Mouse (Mus musculus) embryonic facial prominence, embryonic 10.5 days (tissue): ENCODE data around the gene Kif6. TPM values are rescaled to one million over a fixed set of nuclear protein-coding genes. Genes with fewer than 3 reads are reported as not detected.

ENCODE experiments used
- DNase-seq: peaks from one replicate; pipeline ENCODE4 v3.0.0-alpha.2; 2017; ENCODE audit warnings: low spot score
- H3K27ac ChIP-seq: fragments of 300-500 bp; sonication (generic); replicated peaks from 2 replicates; pipeline ENCODE4 v1.5.1; 2016; ENCODE audit warnings: mild to moderate bottlenecking
- H3K27me3 ChIP-seq: fragments of 300-500 bp; sonication (generic); replicated peaks from 2 replicates; pipeline ENCODE4 v1.6.1; 2016; ENCODE audit warnings: low read depth, mild to moderate bottlenecking; ENCODE audit not compliant: poor library complexity, severe bottlenecking
- H3K36me3 ChIP-seq: fragments of 300-500 bp; sonication (generic); replicated peaks from 2 replicates; pipeline ENCODE4 v1.6.1; 2016; ENCODE audit warnings: mild to moderate bottlenecking, moderate library complexity
- H3K4me1 ChIP-seq: fragments of 300-500 bp; sonication (generic); 2 replicates; pipeline ENCODE4 v1.6.1; 2016
- H3K4me3 ChIP-seq: fragments of 300-500 bp; sonication (generic); 2 replicates; pipeline ENCODE4 v1.5.1; 2016; ENCODE audit warnings: mild to moderate bottlenecking, moderate library complexity
- H3K9me3 ChIP-seq: fragments of 300-500 bp; sonication (generic); 2 replicates; pipeline ENCODE4 v1.6.1; 2016; ENCODE audit warnings: mild to moderate bottlenecking
- WGBS: fragments of 180-500 bp; shearing (Covaris S2); methylation state at CpG from one replicate; pipeline ENCODE4 v1.1.7; 2016; 5-methylcytosine and 5-hydroxymethylcytosine counted together
- polyA plus RNA-seq: library from polyadenylated mRNA; unstranded; fragments of >200 nt; fragmentation: Nextera tagmentation; extraction: Ambion mirVana; gene quantifications from 2 replicates; pipeline ENCODE4 v1.2.1, GENCODE M21; 2016

Kif6 gene
- polyA plus RNA-seq, 1 experiment from 2014 or later: 3.5 TPM

DNA sequence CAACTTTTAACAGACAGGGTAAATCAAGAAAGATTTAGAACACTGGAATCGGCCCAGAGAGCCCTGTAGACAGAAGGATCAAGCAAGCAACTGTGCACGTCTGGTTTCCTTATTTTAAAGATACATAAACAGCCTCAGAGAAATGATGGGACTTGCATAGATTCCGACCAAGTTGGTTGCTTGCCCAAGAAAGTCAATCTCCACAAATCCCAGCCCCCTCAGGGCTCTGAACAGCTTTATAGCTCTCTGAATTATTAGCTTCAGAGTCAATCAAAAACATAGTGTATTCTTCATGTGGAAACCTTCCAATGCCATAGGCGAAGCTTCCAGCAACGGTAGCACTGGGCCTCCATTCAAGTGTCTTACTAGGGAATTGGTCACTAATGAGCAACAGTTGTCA, 127.0 kb downstream of the Kif6 start:
- Histone ChIP-seq H3K9me3 (0 out of 2 replicates have a peak, but pooled peaks cover 3% of the 10 kb centered on the region), H3K4me1 (peaks cover 7% of the 10 kb centered on the region), H3K27ac (no peak overlapping the region), H3K27me3 (no peaks in the 10 kb centered on the region), H3K4me3 (no peak overlapping the region), H3K36me3 (no peaks in the 10 kb centered on the region)
- 79% methylated on average over 5 of the region's 5 CpGs for WGBS
- no peak for DNase-seq

DNA sequence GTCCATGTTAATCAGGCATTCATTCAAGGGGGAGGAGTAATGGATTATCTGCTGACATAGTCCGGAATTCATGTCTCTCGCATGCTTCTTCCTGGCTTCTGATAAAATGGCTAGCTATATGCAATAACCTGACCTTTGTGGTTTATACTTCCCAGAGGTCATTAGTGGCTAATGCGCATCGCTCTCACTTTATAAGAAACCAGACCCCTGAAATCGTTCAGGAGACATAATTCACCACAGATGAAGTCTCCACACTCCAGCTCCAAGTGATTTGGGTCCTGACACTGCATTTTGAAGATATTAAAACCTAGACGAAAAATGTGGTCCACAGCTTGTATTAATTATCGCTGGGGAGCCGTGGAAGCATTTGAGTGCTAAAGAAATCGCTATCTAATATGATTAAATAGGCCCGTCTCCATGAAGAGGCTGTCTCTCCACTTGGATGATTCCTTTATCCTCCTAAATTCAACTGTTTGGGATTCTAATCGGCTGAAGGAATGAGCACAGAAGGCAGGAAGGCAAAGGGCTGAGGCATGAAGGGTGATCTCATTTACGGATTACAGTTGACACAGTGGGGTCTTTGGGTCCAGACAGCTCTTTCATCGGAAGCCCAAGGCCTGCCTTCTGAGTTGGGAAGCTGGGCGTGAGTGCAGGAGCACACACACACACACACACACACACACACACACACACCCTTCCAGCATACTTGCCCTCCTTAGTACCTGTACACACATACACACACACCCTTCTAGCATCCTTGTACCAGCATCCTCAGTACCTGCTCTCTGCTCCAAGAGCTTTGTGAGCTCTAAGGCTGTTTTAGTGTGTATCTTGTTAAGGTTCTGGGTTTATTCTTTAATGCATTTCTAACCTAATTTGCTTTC, 128.9 kb downstream of the Kif6 start:
- no peak for DNase-seq
- no peak overlapping the region for H3K4me3 ChIP-seq
- 60% methylated on average over 14 of the region's 14 CpGs for WGBS
- H3K9me3 ChIP-seq: 0 out of 2 replicates have a peak, but pooled peaks cover 6% of the 10 kb centered on the region
- H3K27me3 ChIP-seq: no peaks in the 10 kb centered on the region
- 0 out of 2 replicates have a peak overlapping the region, but pooled peaks have one; percentile 19 for H3K27ac ChIP-seq
- no peaks in the 10 kb centered on the region for H3K36me3 ChIP-seq
- H3K4me1 ChIP-seq: peaks cover 7% of the 10 kb centered on the region

DNA sequence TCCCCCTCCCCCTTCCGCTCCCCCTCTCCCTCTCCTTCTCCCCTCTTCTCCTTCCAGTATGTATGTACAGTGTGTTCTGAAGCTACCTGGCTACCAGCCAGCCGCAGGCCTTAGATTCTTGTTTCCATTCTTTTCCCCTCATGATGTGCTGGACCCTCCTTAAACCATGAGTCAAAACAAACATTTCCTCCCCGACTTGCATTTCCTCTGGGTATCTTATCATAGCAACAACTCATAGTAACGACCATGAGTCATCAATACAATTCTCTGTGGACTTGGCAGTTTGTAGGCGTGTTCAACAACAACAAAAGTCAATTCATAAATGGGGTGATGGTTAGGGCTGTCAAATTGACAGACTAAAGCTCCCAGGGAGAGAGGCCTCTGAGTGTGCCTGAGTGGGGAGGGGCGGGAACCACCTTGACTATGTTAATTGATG, 136.0 kb downstream of the Kif6 start:
- Histone ChIP-seq H3K36me3 (no peaks in the 10 kb centered on the region), H3K9me3 (0 out of 2 replicates have a peak, but pooled peaks cover 6% of the 10 kb centered on the region), H3K4me3 (no peak overlapping the region), H3K27me3 (no peaks in the 10 kb centered on the region), H3K4me1 (no peaks in the 10 kb centered on the region), H3K27ac (no peak overlapping the region)
- DNase-seq: no peak
- WGBS: 78% methylated on average over 6 of the region's 6 CpGs

DNA sequence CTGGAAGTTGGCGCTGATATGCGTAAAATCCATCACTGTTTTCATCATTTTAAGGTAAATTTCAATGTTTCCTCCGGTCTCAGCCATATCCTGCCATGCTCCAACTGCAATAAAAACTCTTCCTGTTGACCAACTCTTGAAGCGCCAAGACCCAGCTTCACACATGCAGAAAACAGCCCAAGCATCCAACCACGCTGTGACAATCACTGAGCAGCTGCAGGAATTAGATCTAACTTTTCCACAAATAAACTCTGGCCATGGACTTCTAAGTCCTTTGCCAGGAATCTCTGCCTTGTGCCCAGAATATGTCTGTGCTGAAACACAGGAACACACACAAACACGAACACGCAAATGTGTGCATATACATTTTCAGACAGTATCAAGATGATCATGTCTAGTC, 138.9 kb downstream of the Kif6 start:
- Histone ChIP-seq H3K27ac (no peak overlapping the region), H3K4me1 (no peaks in the 10 kb centered on the region), H3K4me3 (no peak overlapping the region), H3K36me3 (no peaks in the 10 kb centered on the region), H3K9me3 (no peaks in the 10 kb centered on the region), H3K27me3 (no peaks in the 10 kb centered on the region)
- 96% methylated on average over 7 of the region's 7 CpGs for WGBS
- no peak for DNase-seq

DNA sequence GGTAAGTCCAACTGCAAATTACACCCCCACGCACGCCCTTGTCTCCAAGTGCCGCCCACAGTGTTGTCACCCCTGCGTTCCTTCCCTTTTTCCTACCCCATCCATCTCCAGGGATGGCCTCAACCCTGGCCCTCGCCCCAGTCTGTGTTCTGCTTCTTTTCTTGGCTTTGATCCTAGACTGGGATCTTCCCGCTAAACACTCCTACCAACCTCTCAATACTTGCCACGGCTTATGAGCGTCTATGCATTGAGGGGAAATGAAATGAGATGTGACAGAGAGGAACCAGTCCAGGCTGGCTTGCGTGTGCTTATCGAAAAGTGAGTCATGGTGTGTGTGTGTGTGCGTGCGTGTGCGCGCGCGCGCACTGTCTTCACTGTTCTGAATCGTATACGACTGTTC, 141.9 kb downstream of the Kif6 start:
- no peak overlapping the region for H3K27ac ChIP-seq
- H3K9me3 ChIP-seq: no peaks in the 10 kb centered on the region
- no peaks in the 10 kb centered on the region for H3K27me3 ChIP-seq
- DNase-seq: no peak
- no peaks in the 10 kb centered on the region for H3K4me1 ChIP-seq
- H3K4me3 ChIP-seq: no peak overlapping the region
- H3K36me3 ChIP-seq: no peaks in the 10 kb centered on the region
- WGBS: 94% methylated on average over 19 of the region's 19 CpGs

DNA sequence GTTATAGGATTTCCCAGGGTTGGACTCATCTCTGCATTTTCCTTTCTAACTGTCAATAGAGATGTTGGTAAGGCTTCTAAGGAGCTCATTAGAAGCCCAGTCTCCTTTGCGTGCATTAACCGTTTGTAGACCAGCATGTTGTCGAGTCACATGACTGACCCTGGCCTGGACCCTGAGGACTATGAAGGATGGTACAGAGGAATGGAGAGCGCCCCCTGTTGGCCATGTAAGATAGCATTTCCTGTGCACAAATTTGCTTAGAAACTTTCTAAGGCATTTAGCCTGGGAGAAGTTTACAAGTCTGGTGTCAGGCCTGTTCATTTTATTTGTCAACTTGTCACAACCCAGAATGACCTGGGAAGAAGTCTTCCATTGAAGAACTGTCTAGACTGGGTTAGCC, 144.1 kb downstream of the Kif6 start:
- 75% methylated on average over 4 of the region's 4 CpGs for WGBS
- no peaks in the 10 kb centered on the region for H3K36me3 ChIP-seq
- H3K4me1 ChIP-seq: no peaks in the 10 kb centered on the region

DNA sequence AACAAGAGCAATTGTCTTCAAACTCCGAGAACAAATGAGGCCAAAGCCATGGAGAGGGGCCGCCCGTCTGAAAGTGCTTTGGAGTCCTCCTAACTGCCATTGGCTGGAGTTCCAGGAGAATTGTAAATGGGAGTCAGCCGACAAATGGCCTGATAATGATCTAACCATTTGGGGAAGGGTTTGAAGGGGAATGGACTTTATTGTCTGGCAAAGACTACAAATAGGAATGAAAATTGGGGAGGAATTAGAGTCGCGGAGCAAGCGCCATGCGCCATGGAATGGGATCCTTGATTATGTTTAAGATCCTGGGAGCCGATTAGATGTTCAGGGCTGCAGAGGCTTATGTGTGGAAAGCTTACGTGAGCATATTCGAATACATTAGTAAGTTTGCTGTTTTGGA, 146.3 kb downstream of the Kif6 start:
- WGBS: 80% methylated on average over 11 of the region's 11 CpGs
- no peak for DNase-seq
- Histone ChIP-seq H3K4me3 (no peak overlapping the region), H3K4me1 (no peaks in the 10 kb centered on the region), H3K36me3 (no peaks in the 10 kb centered on the region), H3K27ac (no peak overlapping the region), H3K27me3 (no peaks in the 10 kb centered on the region), H3K9me3 (no peaks in the 10 kb centered on the region)

More for the DNA sequence above, 144.1 kb downstream of the Kif6 start:
- Histone ChIP-seq H3K4me3 (no peak overlapping the region), H3K27me3 (no peaks in the 10 kb centered on the region), H3K9me3 (no peaks in the 10 kb centered on the region), H3K27ac (no peak overlapping the region)
- no peak for DNase-seq

DNA sequence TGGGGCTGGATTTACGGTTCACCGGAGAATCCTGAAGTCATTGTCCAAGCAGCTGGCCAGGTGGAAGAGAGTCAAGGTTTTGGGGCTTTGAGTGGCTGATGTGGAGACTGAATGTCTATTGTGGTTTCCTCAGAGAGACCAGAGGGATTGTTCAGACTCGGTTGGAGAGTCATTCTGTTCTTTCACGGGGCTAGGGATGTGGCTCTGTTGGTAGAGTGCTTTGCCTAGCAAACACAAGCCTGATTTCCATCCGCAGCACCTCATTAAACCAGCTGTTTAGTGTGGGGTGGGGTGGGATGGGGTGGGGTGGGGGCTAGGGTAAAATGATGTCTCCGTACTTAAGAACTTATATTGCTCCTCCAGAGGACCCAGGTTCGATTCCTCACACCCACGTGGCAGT, 146.9 kb downstream of the Kif6 start:
- H3K9me3 ChIP-seq: no peaks in the 10 kb centered on the region
- WGBS: 86% methylated on average over 8 of the region's 8 CpGs
- no peaks in the 10 kb centered on the region for H3K27me3 ChIP-seq
- no peak overlapping the region for H3K27ac ChIP-seq
- no peak overlapping the region for H3K4me3 ChIP-seq
- H3K4me1 ChIP-seq: no peaks in the 10 kb centered on the region
- DNase-seq: no peak
- H3K36me3 ChIP-seq: no peaks in the 10 kb centered on the region

DNA sequence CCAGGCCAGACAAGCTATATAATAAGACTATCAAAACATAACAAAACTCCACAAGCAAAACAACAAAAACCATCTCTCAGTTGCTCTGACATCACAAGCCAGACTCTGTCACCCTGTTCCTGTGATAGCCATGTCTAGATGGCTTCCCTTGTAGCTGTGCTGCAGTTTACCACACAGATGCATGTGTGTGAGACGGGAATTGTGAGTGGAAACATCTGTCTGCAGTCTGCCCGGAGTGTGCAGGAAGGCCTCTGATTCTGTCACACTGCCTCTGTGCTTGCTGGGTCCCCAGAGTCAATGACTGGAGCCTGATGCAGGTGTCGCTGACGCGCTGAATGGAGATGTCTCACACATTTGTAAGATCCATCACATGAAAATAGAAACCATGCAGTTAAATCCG, 150.0 kb downstream of the Kif6 start:
- no peaks in the 10 kb centered on the region for H3K36me3 ChIP-seq
- H3K27me3 ChIP-seq: no peaks in the 10 kb centered on the region
- H3K4me1 ChIP-seq: 0 out of 2 replicates have a peak, but pooled peaks cover 5% of the 10 kb centered on the region
- no peak overlapping the region for H3K27ac ChIP-seq
- no peaks in the 10 kb centered on the region for H3K9me3 ChIP-seq
- WGBS: 74% methylated on average over 6 of the region's 6 CpGs
- H3K4me3 ChIP-seq: no peak overlapping the region
- DNase-seq: no peak

DNA sequence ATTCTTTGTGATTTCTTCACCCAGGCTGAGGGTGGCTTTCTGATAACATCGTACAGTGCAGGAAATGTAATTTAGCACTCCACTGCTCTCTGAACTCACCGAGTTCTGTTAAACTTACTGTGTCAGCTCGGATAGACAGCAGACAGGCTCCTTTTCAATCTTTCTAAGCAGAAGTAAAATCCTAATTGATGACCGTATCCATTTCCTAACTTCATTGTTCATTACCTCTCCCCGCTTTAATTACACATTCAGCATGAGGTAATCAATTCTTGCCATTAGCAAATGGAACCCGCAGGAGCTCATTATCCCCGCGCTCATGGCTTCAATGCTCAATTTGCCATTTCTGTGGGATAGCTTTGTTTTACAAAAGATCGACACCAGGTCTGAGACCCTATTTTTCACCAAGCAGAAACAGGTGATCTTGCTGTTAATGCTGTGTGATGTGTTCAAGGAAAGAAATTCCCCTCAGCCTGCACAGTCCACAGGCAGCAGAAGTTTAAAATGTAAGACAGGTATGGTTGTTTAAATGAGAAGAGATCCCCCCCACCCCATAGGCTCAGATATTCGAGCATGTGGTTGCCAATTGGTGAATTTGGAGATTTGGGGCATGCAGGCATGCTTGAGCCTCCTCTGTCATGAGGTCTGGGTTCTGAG, 152.9 kb downstream of the Kif6 start:
- no peaks in the 10 kb centered on the region for H3K27me3 ChIP-seq
- H3K4me1 ChIP-seq: 0 out of 2 replicates have a peak, but pooled peaks cover 5% of the 10 kb centered on the region
- no peak overlapping the region for H3K4me3 ChIP-seq
- no peak for DNase-seq
- WGBS: 35% methylated on average over 10 of the region's 10 CpGs
- H3K27ac ChIP-seq: no peak overlapping the region
- H3K36me3 ChIP-seq: no peaks in the 10 kb centered on the region
- no peaks in the 10 kb centered on the region for H3K9me3 ChIP-seq

DNA sequence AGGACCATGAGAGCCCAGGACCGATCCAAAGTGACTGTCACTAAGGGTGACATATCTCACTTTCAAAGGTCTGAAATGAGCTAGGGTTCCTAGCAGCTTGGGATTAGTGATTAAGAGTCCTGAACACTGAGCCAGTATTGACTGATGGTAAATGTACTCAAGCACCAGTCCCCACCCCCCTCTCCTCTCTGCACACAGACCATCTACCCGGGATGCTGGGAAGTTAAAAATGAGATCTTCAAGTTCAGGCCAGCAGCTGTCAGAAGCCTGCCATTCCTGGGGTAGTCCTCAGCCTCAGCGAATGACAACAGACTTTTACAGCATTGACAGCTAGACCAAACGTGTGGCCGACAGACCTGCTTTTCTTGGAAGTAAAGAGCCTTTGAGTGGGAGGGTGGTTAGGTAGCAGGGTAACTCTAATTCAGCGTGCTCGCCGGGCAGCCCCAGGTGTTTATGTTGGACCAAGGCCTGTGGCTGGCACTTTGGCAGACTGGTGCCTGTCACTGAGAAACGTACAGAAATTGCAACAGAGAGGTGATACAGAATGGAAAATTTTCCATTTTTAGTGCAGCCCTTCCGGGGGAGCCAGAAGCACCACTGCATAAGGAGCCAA, 156.9 kb downstream of the Kif6 start:
- Histone ChIP-seq H3K4me1 (peaks cover 6% of the 10 kb centered on the region; the same call in 1 of the 2 replicates), H3K27me3 (no peaks in the 10 kb centered on the region; the same call in 1 of the 2 replicates)
- 78% methylated on average over 10 of the region's 10 CpGs for WGBS

DNA sequence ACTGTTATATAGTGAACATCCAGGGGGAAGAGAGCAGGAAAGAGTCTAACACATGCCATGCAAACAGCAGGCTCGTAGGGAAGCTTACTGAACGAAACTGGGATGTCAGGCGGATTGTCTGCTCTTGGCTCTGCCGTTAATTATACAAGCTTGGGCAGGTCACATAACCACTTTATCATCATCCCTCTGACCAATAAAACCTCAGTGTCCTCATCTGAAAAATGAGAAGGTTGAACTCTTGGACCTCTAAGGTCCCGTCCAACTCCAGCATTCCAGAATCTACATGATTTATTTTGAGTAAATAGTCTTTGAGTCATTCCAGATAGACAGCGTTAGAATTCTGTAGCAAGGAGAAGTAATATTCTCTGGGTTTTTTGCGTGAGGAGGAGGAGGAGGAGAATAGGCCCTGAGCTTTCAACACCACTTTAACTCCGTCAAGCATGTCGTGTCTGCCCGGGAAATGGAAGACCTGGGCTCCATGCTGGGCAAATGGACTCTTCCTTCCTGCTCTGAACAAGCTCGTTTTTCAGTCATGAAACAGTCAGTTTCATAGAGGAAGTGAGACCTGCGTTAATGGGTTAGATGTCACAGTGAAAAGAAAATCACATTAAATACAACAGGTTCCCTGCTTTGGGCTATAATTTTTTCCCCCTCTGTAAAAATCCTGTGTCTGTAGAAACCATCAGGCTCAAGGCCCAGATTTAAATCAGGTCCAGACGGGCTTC, 162.3 kb downstream of the Kif6 start:
- WGBS: 77% methylated on average over 13 of the region's 13 CpGs
- no peaks in the 10 kb centered on the region for H3K9me3 ChIP-seq
- H3K27ac ChIP-seq: no peak overlapping the region

More for the DNA sequence above, 156.9 kb downstream of the Kif6 start:
- no peak for DNase-seq
- Histone ChIP-seq H3K36me3 (no peaks in the 10 kb centered on the region), H3K27ac (no peak overlapping the region), H3K9me3 (no peaks in the 10 kb centered on the region), H3K4me3 (no peak overlapping the region)

More for the DNA sequence above, 162.3 kb downstream of the Kif6 start:
- Histone ChIP-seq H3K4me3 (no peak overlapping the region), H3K4me1 (peaks cover 11% of the 10 kb centered on the region), H3K36me3 (no peaks in the 10 kb centered on the region), H3K27me3 (no peaks in the 10 kb centered on the region; the same call in 1 of the 2 replicates)
- no peak for DNase-seq
